Mouse (Mus musculus) embryonic fibroblast, embryonic 13.5 days (primary cell): ENCODE measurements around the gene Prpf6. TPM values are rescaled to one million over a fixed set of nuclear protein-coding genes. Genes with fewer than 3 reads are reported as not detected.

ENCODE experiments used
- H3K27ac ChIP-seq: 2 replicates; pipeline ENCODE4 v1.5.1; 2012; ENCODE audit warnings: low read length, control low read depth, inconsistent platforms; ENCODE audit not compliant: insufficient read depth
- H3K4me1 ChIP-seq: 2 replicates; pipeline ENCODE4 v1.6.1; 2011; ENCODE audit warnings: low read length; ENCODE audit not compliant: control insufficient read depth, insufficient read depth
- H3K4me3 ChIP-seq: 2 replicates; pipeline ENCODE4 v1.5.1; 2011; ENCODE audit warnings: mild to moderate bottlenecking, control low read depth, low read length; ENCODE audit not compliant: insufficient read depth
- CTCF ChIP-seq: IDR thresholded peaks from 2 replicates; pipeline ENCODE4 v1.5.1; 2011; ENCODE audit warnings: mild to moderate bottlenecking, control low read depth, low read length, moderate library complexity, borderline replicate concordance; ENCODE audit not compliant: insufficient read depth
- POLR2A ChIP-seq: IDR thresholded peaks from 2 replicates; pipeline ENCODE4 v1.6.1; 2011; ENCODE audit warnings: low read depth, mild to moderate bottlenecking, control low read depth, low read length, moderate library complexity
- polyA plus RNA-seq: library from polyadenylated mRNA; stranded (reverse); fragments of >200 nt; gene quantifications from 2 replicates; pipeline ENCODE4 v1.2.4, GENCODE M21; 2011; ENCODE audit warnings: low read depth; ENCODE audit not compliant: missing spikeins, insufficient read length

Prpf6 gene
- polyA plus RNA-seq, 1 experiment: 59.4 TPM

DNA sequence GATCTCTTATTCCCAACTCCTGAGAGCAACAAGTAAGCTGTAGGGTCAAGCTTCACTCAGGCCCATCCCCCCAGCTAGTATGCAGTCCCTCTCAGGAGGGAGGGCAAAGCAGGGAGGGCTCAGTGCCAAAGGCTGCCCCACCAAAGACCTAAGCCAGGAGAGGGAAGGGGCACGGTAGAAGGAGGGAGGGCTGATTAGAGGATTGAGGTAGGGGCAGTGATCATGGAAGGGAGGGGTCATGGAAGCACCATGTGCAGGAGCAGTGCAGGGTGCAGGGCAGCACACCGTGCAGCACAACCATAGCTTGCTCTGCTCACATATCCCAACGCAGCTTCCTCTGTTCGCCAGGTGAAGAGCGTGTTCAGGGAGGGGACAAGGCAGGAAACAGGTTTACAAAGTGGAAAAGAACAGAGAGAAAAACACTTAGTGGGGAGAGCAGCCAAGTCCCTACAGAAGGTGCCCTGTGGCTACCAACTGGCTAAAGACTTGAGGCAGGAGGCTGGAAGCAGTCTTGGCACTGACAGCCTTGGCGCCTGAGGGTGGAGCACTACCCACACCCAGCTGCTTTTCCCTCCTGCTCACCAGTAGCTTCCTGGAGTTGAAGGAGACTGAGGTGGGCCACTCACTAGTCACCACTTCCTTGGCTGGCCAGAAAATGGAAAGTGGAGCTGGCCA, 20.6 kb upstream of the Prpf6 start:
- no peak overlapping the region for H3K4me3 ChIP-seq
- H3K4me1 ChIP-seq: no peaks in the 10 kb centered on the region
- TF ChIP-seq POLR2A (no peak), CTCF (no peak)
- no peak overlapping the region for H3K27ac ChIP-seq

DNA sequence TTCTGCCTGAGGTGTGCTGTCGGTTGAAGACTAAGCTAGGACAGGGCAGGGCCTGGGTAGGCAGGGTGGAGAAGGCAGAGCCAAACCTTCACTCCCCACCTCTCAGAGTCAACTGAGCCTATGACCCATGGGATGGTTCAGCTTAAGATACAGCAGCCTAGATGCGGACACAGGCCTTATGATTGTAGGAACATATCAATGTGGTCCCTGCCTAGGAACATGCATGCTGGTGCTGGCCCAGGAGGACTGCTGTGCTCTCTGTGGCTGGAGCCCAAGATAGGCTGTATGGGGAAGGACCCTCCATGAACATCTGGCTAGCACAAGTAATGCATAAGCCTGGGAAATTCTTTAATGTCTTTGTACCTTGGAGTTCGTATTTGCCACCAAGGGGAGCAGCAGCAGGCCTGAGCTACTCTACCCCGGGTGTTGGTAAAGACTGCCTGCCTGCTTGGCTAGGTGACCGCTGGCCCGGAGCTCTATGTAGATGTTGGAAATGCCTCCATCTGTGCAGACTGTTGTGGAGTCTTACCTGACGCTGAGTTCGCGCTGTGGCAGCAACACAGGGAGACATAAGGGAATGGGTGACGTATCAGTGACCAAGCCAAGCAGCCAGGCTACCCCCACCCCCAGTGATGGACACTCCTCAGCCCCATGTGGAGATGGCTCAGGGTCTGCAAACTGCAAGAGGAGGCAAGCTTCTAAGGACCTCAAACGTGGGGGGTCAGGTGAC, 19.6 kb upstream of the Prpf6 start:
- TF ChIP-seq POLR2A (no peak), CTCF (no peak)
- H3K4me3 ChIP-seq: no peak overlapping the region
- no peak overlapping the region for H3K27ac ChIP-seq
- H3K4me1 ChIP-seq: no peaks in the 10 kb centered on the region

- Histone ChIP-seq H3K4me1 (no peaks in the 10 kb centered on the region), H3K27ac (no peak overlapping the region), H3K4me3 (no peak overlapping the region)
- no peak for TF ChIP-seq CTCF
- TF ChIP-seq POLR2A: no peak
Observed at GRCm38 (mm10) chr2:181572921-181573920, 18.4 kb upstream of the Prpf6 start.

- H3K4me1 ChIP-seq: no peaks in the 10 kb centered on the region
- no peak overlapping the region for H3K27ac ChIP-seq
- H3K4me3 ChIP-seq: no peak overlapping the region
- TF ChIP-seq POLR2A: no peak
- no peak for TF ChIP-seq CTCF
Observed at GRCm38 (mm10) chr2:181573961-181574360, 17.7 kb upstream of the Prpf6 start.

DNA sequence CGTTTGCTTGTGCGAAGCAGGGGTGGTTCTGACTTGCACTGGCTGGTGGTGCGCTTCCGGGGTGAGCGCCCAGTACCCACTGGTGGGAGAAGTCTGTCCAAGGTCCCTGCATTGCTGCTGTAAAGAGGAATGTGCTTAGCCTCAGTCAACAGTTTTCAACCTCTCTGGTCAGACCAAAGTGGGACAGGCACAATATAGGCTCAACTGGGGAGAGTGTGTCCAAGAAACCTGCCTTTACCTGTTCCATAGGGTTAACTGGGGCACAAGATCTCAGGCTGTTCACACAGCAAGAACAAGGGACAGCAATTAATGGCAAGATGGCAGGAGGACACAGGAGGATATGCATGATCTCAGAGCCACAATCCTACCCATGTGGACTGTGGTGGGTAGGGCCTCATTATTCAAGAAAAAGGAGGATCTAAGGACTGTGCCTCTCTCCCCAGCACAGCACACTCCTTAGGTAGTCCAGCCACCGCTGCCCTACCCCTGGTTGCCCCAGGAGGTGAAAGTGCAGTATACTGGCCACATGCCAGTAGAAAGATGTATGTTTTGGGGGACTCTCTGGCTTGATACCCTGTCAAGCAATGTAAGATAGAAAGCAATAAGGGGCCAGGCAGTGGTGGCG, 16.6 kb upstream of the Prpf6 start:
- TF ChIP-seq CTCF (no peak), POLR2A (no peak)
- H3K27ac ChIP-seq: no peak overlapping the region
- 0 out of 2 replicates have a peak, but pooled peaks cover 1% of the 10 kb centered on the region for H3K4me1 ChIP-seq

GRCm38 (mm10) chr2:181576613-181577012, 15.1 kb upstream of the Prpf6 start:
- no peak for TF ChIP-seq POLR2A
- no peak for TF ChIP-seq CTCF
- Histone ChIP-seq H3K4me3 (no peak overlapping the region), H3K4me1 (0 out of 2 replicates have a peak, but pooled peaks cover 5% of the 10 kb centered on the region), H3K27ac (no peak overlapping the region)

More for the DNA sequence above, 16.6 kb upstream of the Prpf6 start:
- H3K4me3 ChIP-seq: no peak overlapping the region

- TF ChIP-seq POLR2A (no peak), CTCF (no peak)
- Histone ChIP-seq H3K4me3 (no peak overlapping the region), H3K4me1 (0 out of 2 replicates have a peak, but pooled peaks cover 5% of the 10 kb centered on the region), H3K27ac (no peak overlapping the region)
Observed at GRCm38 (mm10) chr2:181577126-181577525, 14.5 kb upstream of the Prpf6 start.

DNA sequence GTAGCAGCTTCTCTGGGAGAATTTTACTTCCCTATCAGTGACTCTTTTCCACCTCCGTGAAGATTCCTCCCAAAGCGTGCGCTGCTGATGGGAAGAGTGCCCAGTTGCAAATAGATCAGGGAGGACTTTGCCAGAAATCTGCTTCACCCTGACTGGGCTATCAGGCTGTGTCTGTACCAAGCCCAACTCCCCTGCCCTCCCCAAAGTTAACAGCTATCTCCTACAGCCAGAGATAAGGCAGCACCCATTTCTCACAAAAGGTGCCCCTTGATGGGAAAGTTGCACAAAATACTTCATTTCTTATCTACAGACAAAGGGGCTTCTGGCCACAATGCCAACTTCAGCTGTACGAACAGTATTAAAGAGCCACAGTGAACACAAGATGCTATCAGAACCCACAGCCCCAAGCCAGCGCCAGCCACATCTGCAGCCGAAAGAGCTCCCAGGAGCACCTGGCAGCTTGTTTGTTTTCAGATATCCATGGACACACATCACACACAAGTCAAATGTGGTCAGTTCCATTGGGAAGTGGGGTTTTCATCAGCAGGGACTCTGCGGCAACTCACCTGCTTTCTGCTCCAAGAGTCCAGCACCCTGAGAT, 13.6 kb upstream of the Prpf6 start:
- Histone ChIP-seq H3K4me3 (no peak overlapping the region), H3K27ac (no peak overlapping the region), H3K4me1 (0 out of 2 replicates have a peak, but pooled peaks cover 5% of the 10 kb centered on the region)
- no peak for TF ChIP-seq POLR2A
- TF ChIP-seq CTCF: no peak
